In genomic region chr10:18507869-18508473, GRCm38 (mm10) we compare ENCODE assay signal across 22 mouse cellular contexts. TPM values are rescaled to one million over a fixed set of nuclear protein-coding genes. Genes with fewer than 3 reads are reported as not detected.
DNase-seq lines count a peak whose midpoint lies in the region; ATAC-seq and TF ChIP-seq lines count a peak whose summit lies in the region.
"Had no signal": no experiment of that assay in that cellular context is flagged by ENCODE, and none has a peak within 500 bp of the region (broad histone marks: within the 10 kb centered on the region; RNA-seq: fewer than 3 reads in every experiment).

No protein-coding gene starts in this region.

- H3K9me3 ChIP-seq in forebrain, embryonic 16.5 days (ENCODE audit: control insufficient read depth, low read length) = no peaks in the 10 kb centered on the region
- H3K9me3 ChIP-seq in forebrain, embryonic 12.5 days = no peaks in the 10 kb centered on the region
- H3K9me3 ChIP-seq in intestine, postnatal 0 days (ENCODE audit: control insufficient read depth) = no peaks in the 10 kb centered on the region
- H3K9me3 ChIP-seq: limb, embryonic 13.5 days; lung, embryonic 15.5 days had no signal

- no peak overlapping the region for H3K4me2 ChIP-seq in forebrain, embryonic 16.5 days (ENCODE audit: low read length)
- H3K4me2 ChIP-seq in forebrain, embryonic 12.5 days = no peak overlapping the region
- H3K4me2 ChIP-seq in intestine, postnatal 0 days (replicated peaks; ENCODE audit: low read depth) = no peak overlapping the region
- H3K4me2 ChIP-seq: heart, embryonic 11.5 days; limb, embryonic 13.5 days; lung, embryonic 15.5 days had no signal

- H3K4me1 ChIP-seq in forebrain, embryonic 16.5 days (replicated peaks; ENCODE audit: control insufficient read depth, insufficient read depth, low read length) = peaks cover 34% of the 10 kb centered on the region
- peaks cover 35% of the 10 kb centered on the region for H3K4me1 ChIP-seq in forebrain, embryonic 12.5 days
- 0 out of 2 replicates have a peak, but pooled peaks cover 5% of the 10 kb centered on the region for H3K4me1 ChIP-seq in intestine, postnatal 0 days (replicated peaks; ENCODE audit: control insufficient read depth, insufficient read depth, low read length)
- H3K4me1 ChIP-seq: lung, embryonic 15.5 days had no signal

- no peaks in the 10 kb centered on the region for H3K27me3 ChIP-seq in forebrain, embryonic 16.5 days (replicated peaks; ENCODE audit: control insufficient read depth, insufficient read depth, low read length)
- H3K27me3 ChIP-seq in forebrain, embryonic 12.5 days = no peaks in the 10 kb centered on the region
- H3K27me3 ChIP-seq in intestine, postnatal 0 days (replicated peaks; ENCODE audit: control insufficient read depth, insufficient read depth, low read length) = no peaks in the 10 kb centered on the region
- H3K27me3 ChIP-seq: limb, embryonic 13.5 days; lung, embryonic 15.5 days had no signal

- DNase-seq in layer of hippocampus, adult 2 months (ENCODE audit: low spot score in 2 of 2) = no peak
- no peak for DNase-seq in layer of hippocampus, adult 18-20 months (ENCODE audit: low spot score in 2 of 2)
- peak; percentile 34 for DNase-seq in Muller cell, postnatal 12 days (ENCODE audit: inconsistent ontology term)
- no peak for DNase-seq in ovary, postnatal 14 days (ENCODE audit: low spot score)
- no peak for DNase-seq in adrenal gland, postnatal 25 days
- DNase-seq: cerebellum, adult 8-10 months; cerebellum, postnatal 36 days; embryo, embryonic 11 days; gastrocnemius, postnatal 10 days; kidney, postnatal 25 days; lung, postnatal 36 days; right cerebral cortex, postnatal 4 days had no signal

- WGBS in forebrain, embryonic 16.5 days = 77% methylated on average over 2 of the region's 2 CpGs
- 75% methylated on average over 2 of the region's 2 CpGs for WGBS in forebrain, embryonic 12.5 days
- WGBS in intestine, postnatal 0 days = 40% methylated on average over 2 of the region's 2 CpGs

- H3K27ac ChIP-seq in forebrain, embryonic 16.5 days (ENCODE audit: low read length) = 0 out of 2 replicates have a peak overlapping the region, but pooled peaks have one; percentile 17
- no peak overlapping the region for H3K27ac ChIP-seq in forebrain, embryonic 12.5 days
- H3K27ac ChIP-seq in layer of hippocampus, adult 2 months = 0 out of 2 replicates have a peak overlapping the region, but pooled peaks have one; percentile 46
- H3K27ac ChIP-seq in intestine, postnatal 0 days (ENCODE audit: low read depth, low read length) = peak overlapping the region; percentile 60
- H3K27ac ChIP-seq: limb, embryonic 13.5 days; liver, embryonic 14.5 days; lung, embryonic 15.5 days had no signal

- peaks cover 3% of the 10 kb centered on the region for H3K36me3 ChIP-seq in forebrain, embryonic 16.5 days (ENCODE audit: control insufficient read depth, insufficient read depth)
- H3K36me3 ChIP-seq in forebrain, embryonic 12.5 days (replicated peaks) = 0 out of 2 replicates have a peak, but pooled peaks cover 7% of the 10 kb centered on the region
- H3K36me3 ChIP-seq in intestine, postnatal 0 days (ENCODE audit: control insufficient read depth, insufficient read depth) = peaks cover 9% of the 10 kb centered on the region
- H3K36me3 ChIP-seq: lung, embryonic 15.5 days had no signal

- no peak for ATAC-seq in forebrain, embryonic 16.5 days
- no peak for ATAC-seq in forebrain, embryonic 12.5 days (ENCODE audit: low FRiP score)
- ATAC-seq in intestine, postnatal 0 days = peak; percentile 85
- ATAC-seq: forebrain, embryonic 14.5 days; inflammation-experienced regulatory T-cells, adult 6 months had no signal

- no peak for TF ChIP-seq CTCF in layer of hippocampus, adult 2 months (conservative IDR thresholded peaks at IDR 0.05)
- TF ChIP-seq CTCF in intestine, postnatal 0 days (IDR thresholded peaks at IDR 0.05; ENCODE audit: low read depth) = no peak

- no peak overlapping the region for H3K9ac ChIP-seq in forebrain, embryonic 16.5 days (replicated peaks; ENCODE audit: low read depth, low read length)
- no peak overlapping the region for H3K9ac ChIP-seq in forebrain, embryonic 12.5 days
- H3K9ac ChIP-seq in intestine, postnatal 0 days (ENCODE audit: low read depth, low read length) = no peak overlapping the region
- H3K9ac ChIP-seq: limb, embryonic 13.5 days; liver, embryonic 14.5 days; lung, embryonic 15.5 days had no signal

- H3K4me3 ChIP-seq in forebrain, embryonic 16.5 days (replicated peaks; ENCODE audit: low read length) = no peak overlapping the region
- no peak overlapping the region for H3K4me3 ChIP-seq in forebrain, embryonic 12.5 days (replicated peaks)
- H3K4me3 ChIP-seq in layer of hippocampus, adult 2 months = no peak overlapping the region
- no peak overlapping the region for H3K4me3 ChIP-seq in intestine, postnatal 0 days (ENCODE audit: low read depth, low read length)
- H3K4me3 ChIP-seq: limb, embryonic 13.5 days; lung, embryonic 15.5 days had no signal

RNA-seq across cellular contexts. Expression of gene Hebp2, which starts 37.9 kb away (rescaled TPM):
- polyA plus RNA-seq in forebrain, embryonic 16.5 days (2015; fragmentation: Nextera tagmentation; extraction: Ambion mirVana) = 5.9 TPM in 2 replicates
- polyA plus RNA-seq in forebrain, embryonic 12.5 days (2016; fragmentation: Nextera tagmentation; extraction: Ambion mirVana) = 6.8 and 8.8 TPM in 2 replicates
- 1 to 10 TPM; 2.7 to 2.8 TPM for total RNA-seq in layer of hippocampus, adult 2 months (2021)
- total RNA-seq in layer of hippocampus, adult 18-20 months (2021) = 1 to 10 TPM; 3.4 to 4.2 TPM
- polyA plus RNA-seq in intestine, postnatal 0 days (2015; fragmentation: Nextera tagmentation; extraction: Ambion mirVana) = 3.6 and 4.0 TPM in 2 replicates
- total RNA-seq in adrenal gland, postnatal 25 days (2021) = 2.6 and 4.5 TPM in 2 replicates
- total RNA-seq: megakaryocyte-erythroid progenitor cell, adult 5-6 weeks had no signal
- polyA plus RNA-seq: inflammation-experienced regulatory T-cells, adult 6 months had no signal
